Mouse (Mus musculus) kidney, postnatal 0 days (tissue): ENCODE results near the gene Tcte2. TPM values are rescaled to one million over a fixed set of nuclear protein-coding genes. Genes with fewer than 3 reads are reported as not detected.

Experiments
- ATAC-seq: fragments of 200-750 bp; cut with Nextera tagmentation; replicated peaks from 2 replicates; pipeline ENCODE4 v1.8.0; 2017; ENCODE audit warnings: low read depth, moderate number of reproducible peaks, moderate TSS enrichment, moderate library complexity; ENCODE audit not compliant: low FRiP score
- DNase-seq: peaks from one replicate; pipeline ENCODE4 v3.0.0-alpha.2; 2016; ENCODE audit warnings: low spot score
- H3K27ac ChIP-seq: fragments of 300-500 bp; sonication (generic); 2 replicates; pipeline ENCODE4 v1.5.1; 2014; ENCODE audit warnings: mild to moderate bottlenecking
- H3K27me3 ChIP-seq: fragments of 300-500 bp; sonication (generic); 2 replicates; pipeline ENCODE4 v1.6.1; 2014; ENCODE audit warnings: low read length, mixed read lengths; ENCODE audit not compliant: insufficient read depth
- H3K36me3 ChIP-seq: fragments of 300-500 bp; sonication (generic); 2 replicates; pipeline ENCODE4 v1.6.1; 2014; ENCODE audit warnings: low read length, mixed read lengths; ENCODE audit not compliant: insufficient read depth
- H3K4me1 ChIP-seq: fragments of 300-500 bp; sonication (generic); replicated peaks from 2 replicates; pipeline ENCODE4 v1.6.1; 2014; ENCODE audit warnings: antibody characterized with exemption, low read length, mixed read lengths; ENCODE audit not compliant: insufficient read depth
- H3K4me2 ChIP-seq: fragments of 300-500 bp; sonication (generic); 2 replicates; pipeline ENCODE4 v1.6.1; 2014; ENCODE audit warnings: mild to moderate bottlenecking, low read length, moderate library complexity, mixed read lengths
- H3K4me3 ChIP-seq: fragments of 300-500 bp; sonication (generic); replicated peaks from 2 replicates; pipeline ENCODE4 v1.5.1; 2014; ENCODE audit warnings: low read depth, low read length
- H3K9ac ChIP-seq: fragments of 300-500 bp; sonication (generic); 2 replicates; pipeline ENCODE4 v1.6.1; 2014; ENCODE audit warnings: low read depth, low read length
- H3K9me3 ChIP-seq: fragments of 300-500 bp; sonication (generic); replicated peaks from 2 replicates; pipeline ENCODE4 v1.6.1; 2016; ENCODE audit warnings: low read length, inconsistent platforms, mixed read lengths
- CTCF ChIP-seq: IDR thresholded peaks from 2 replicates; pipeline ENCODE4 v1.5.1; 2016; ENCODE audit warnings: antibody characterized with exemption, low read depth, mild to moderate bottlenecking, moderate library complexity
- WGBS: fragments of 180-500 bp; shearing (Covaris S2); extraction: QIAGEN DNeasy Blood & Tissue Kit; methylation state at CpG from one replicate; pipeline ENCODE4 v1.1.7; 2014; 5-methylcytosine and 5-hydroxymethylcytosine counted together
- polyA plus RNA-seq: library from polyadenylated mRNA; unstranded; fragments of >200 nt; fragmentation: Nextera tagmentation; extraction: Ambion mirVana; gene quantifications from 2 replicates; pipeline ENCODE4 v1.2.1, GENCODE M21; 2015

The Tcte2 gene
- polyA plus RNA-seq, 1 experiment from 2014 or later = 4.1 TPM

- Histone ChIP-seq H3K9ac (no peak overlapping the region), H3K27me3 (no peaks in the 10 kb centered on the region), H3K4me3 (no peak overlapping the region), H3K4me2 (no peak overlapping the region), H3K9me3 (no peaks in the 10 kb centered on the region), H3K36me3 (no peaks in the 10 kb centered on the region), H3K4me1 (peaks cover 5% of the 10 kb centered on the region; the same call in 1 of the 2 replicates), H3K27ac (no peak overlapping the region)
- WGBS = 51% methylated on average over 4 of the region's 4 CpGs
- ATAC-seq (no peak), DNase-seq (no peak)
- no peak for TF ChIP-seq CTCF
Measured at GRCm38 (mm10) chr17:13731727-13732112, 29.9 kb downstream of the Tcte2 start.

- no peak for DNase-seq
- no peak overlapping the region for H3K4me2 ChIP-seq
- no peaks in the 10 kb centered on the region for H3K36me3 ChIP-seq
- H3K9ac ChIP-seq = no peak overlapping the region
- H3K9me3 ChIP-seq = no peaks in the 10 kb centered on the region
- TF ChIP-seq CTCF = no peak
- WGBS = 86% methylated on average over 6 of the region's 6 CpGs
- no peak for ATAC-seq
- no peak overlapping the region for H3K27ac ChIP-seq
- no peaks in the 10 kb centered on the region for H3K27me3 ChIP-seq
- H3K4me1 ChIP-seq = peaks cover 5% of the 10 kb centered on the region; the same call in 1 of the 2 replicates
- no peak overlapping the region for H3K4me3 ChIP-seq
Measured at GRCm38 (mm10) chr17:13730980-13731726, 30.5 kb downstream of the Tcte2 start.

GRCm38 (mm10) chr17:13726832-13727355, 34.7 kb downstream of the Tcte2 start:
- ATAC-seq (no peak), DNase-seq (no peak)
- no peak overlapping the region for H3K9ac ChIP-seq
- no peak overlapping the region for H3K4me3 ChIP-seq
- peaks cover 3% of the 10 kb centered on the region; the same call in 1 of the 2 replicates for H3K4me1 ChIP-seq
- H3K27ac ChIP-seq = no peak overlapping the region
- 90% methylated on average over 8 of the region's 8 CpGs for WGBS
- no peaks in the 10 kb centered on the region for H3K36me3 ChIP-seq
- H3K4me2 ChIP-seq = no peak overlapping the region
- no peaks in the 10 kb centered on the region for H3K9me3 ChIP-seq
- TF ChIP-seq CTCF = no peak
- no peaks in the 10 kb centered on the region for H3K27me3 ChIP-seq

GRCm38 (mm10) chr17:13725004-13725550, 36.5 kb downstream of the Tcte2 start:
- Histone ChIP-seq H3K27ac (no peak overlapping the region), H3K4me2 (no peak overlapping the region), H3K36me3 (no peaks in the 10 kb centered on the region), H3K27me3 (no peaks in the 10 kb centered on the region), H3K9ac (no peak overlapping the region), H3K4me1 (no peaks in the 10 kb centered on the region), H3K4me3 (no peak overlapping the region), H3K9me3 (no peaks in the 10 kb centered on the region)
- ATAC-seq = no peak
- 42% methylated on average over 4 of the region's 4 CpGs for WGBS
- TF ChIP-seq CTCF = no peak
- no peak for DNase-seq

- DNase-seq = no peak
- H3K9me3 ChIP-seq = no peaks in the 10 kb centered on the region
- no peak overlapping the region for H3K4me3 ChIP-seq
- WGBS = 66% methylated on average over 2 of the region's 2 CpGs
- no peak overlapping the region for H3K9ac ChIP-seq
- H3K4me1 ChIP-seq = no peaks in the 10 kb centered on the region
- H3K4me2 ChIP-seq = no peak overlapping the region
- no peak for ATAC-seq
- H3K27ac ChIP-seq = no peak overlapping the region
- H3K36me3 ChIP-seq = no peaks in the 10 kb centered on the region
- H3K27me3 ChIP-seq = no peaks in the 10 kb centered on the region
- TF ChIP-seq CTCF = no peak
Measured at GRCm38 (mm10) chr17:13722434-13722833, 39.2 kb downstream of the Tcte2 start.

- Histone ChIP-seq H3K27ac (no peak overlapping the region), H3K9me3 (no peaks in the 10 kb centered on the region), H3K9ac (no peak overlapping the region), H3K36me3 (no peaks in the 10 kb centered on the region), H3K4me2 (no peak overlapping the region), H3K4me1 (no peaks in the 10 kb centered on the region), H3K4me3 (no peak overlapping the region), H3K27me3 (no peaks in the 10 kb centered on the region)
- DNase-seq (no peak), ATAC-seq (no peak)
- TF ChIP-seq CTCF = no peak
- 89% methylated on average over 2 of the region's 2 CpGs for WGBS
Measured at GRCm38 (mm10) chr17:13721372-13721771, 40.3 kb downstream of the Tcte2 start.
